Mouse (Mus musculus) lung, postnatal 10 days (tissue): ENCODE measurements around the gene Gm281.
A peak's percentile ranks its signal among the peaks of the same experiment; 100 is the strongest.
"Not testable (repeated sequence)": the region's sequence is repeated elsewhere in the genome, so short reads cannot be mapped to it uniquely, and the experiment has no call there.

Experiments used
- DNase-seq: peaks from one replicate; pipeline ENCODE4 v3.0.0; 2021

Gm281 gene

GRCm38 (mm10) chr14:13914387-13915082 lies at the start of gene Gm281:
TSS of gene Gm281 (minus strand) at chr14:13914478.
- DNase-seq: no peak

- DNase-seq: no peak
Observed at GRCm38 (mm10) chr14:13963527-13963926, 49.2 kb upstream of the Gm281 start.

- no peak for DNase-seq
Observed at GRCm38 (mm10) chr14:13962476-13962875, 48.2 kb upstream of the Gm281 start.

GRCm38 (mm10) chr14:13961401-13962112 lies 47.3 kb upstream of the Gm281 start, which contains the start of the genes Atxn7 and Thoc7:
TSS of gene Atxn7 (plus strand) at chr14:13961440.
TSS of gene Thoc7 (minus strand) at chr14:13961852.
- DNase-seq: peak; percentile 51

- peak; percentile 77 for DNase-seq
Observed at GRCm38 (mm10) chr14:13960482-13961325, 46.4 kb upstream of the Gm281 start.

- DNase-seq: peak; percentile 46
Observed at GRCm38 (mm10) chr14:13960079-13960478, 45.8 kb upstream of the Gm281 start.

GRCm38 (mm10) chr14:13952151-13952550 lies 37.9 kb upstream of the Gm281 start:
- DNase-seq: not testable (repeated sequence)

- DNase-seq: peak; percentile 31
Observed at GRCm38 (mm10) chr14:13950401-13950800, 36.1 kb upstream of the Gm281 start.

- DNase-seq: no peak
Observed at GRCm38 (mm10) chr14:13948345-13948744, 34.1 kb upstream of the Gm281 start.

GRCm38 (mm10) chr14:13944686-13945085 lies 30.4 kb upstream of the Gm281 start:
- no peak for DNase-seq

- no peak for DNase-seq
Observed at GRCm38 (mm10) chr14:13934052-13934371, 19.7 kb upstream of the Gm281 start.

- DNase-seq: no peak
Observed at GRCm38 (mm10) chr14:13933290-13934051, 19.2 kb upstream of the Gm281 start.

- DNase-seq: peak; percentile 69
Observed at GRCm38 (mm10) chr14:13917630-13918029, 3.4 kb upstream of the Gm281 start.

- DNase-seq: no peak
Observed at GRCm38 (mm10) chr14:13917208-13917607, 2.9 kb upstream of the Gm281 start.

- DNase-seq: no peak
Observed at GRCm38 (mm10) chr14:13915207-13915606, 929 bp upstream of the Gm281 start.

GRCm38 (mm10) chr14:13910148-13910547 lies 4.1 kb downstream of the Gm281 start:
- no peak for DNase-seq

GRCm38 (mm10) chr14:13907145-13907544 lies 7.1 kb downstream of the Gm281 start:
- no peak for DNase-seq

- DNase-seq: no peak
Observed at GRCm38 (mm10) chr14:13906461-13906860, 7.8 kb downstream of the Gm281 start.

GRCm38 (mm10) chr14:13901611-13902067 lies 12.6 kb downstream of the Gm281 start:
- DNase-seq: peak; percentile 54

GRCm38 (mm10) chr14:13895198-13895597 lies 19.1 kb downstream of the Gm281 start:
- no peak for DNase-seq

- DNase-seq: no peak
Observed at GRCm38 (mm10) chr14:13893748-13894147, 20.5 kb downstream of the Gm281 start.

- no peak for DNase-seq
Observed at GRCm38 (mm10) chr14:13861416-13861815, 52.9 kb downstream of the Gm281 start.
